Mouse (Mus musculus) stomach, embryonic 16.5 days (tissue): ENCODE results near the gene Uox. TPM values are rescaled to one million over a fixed set of nuclear protein-coding genes. Genes with fewer than 3 reads are reported as not detected.

Source experiments
- ATAC-seq: fragments of 200-750 bp; cut with Nextera tagmentation; 2 replicates; pipeline ENCODE4 v1.8.0; 2017; ENCODE audit warnings: moderate number of reproducible peaks, moderate TSS enrichment; ENCODE audit not compliant: insufficient read depth, low FRiP score
- H3K27ac ChIP-seq: fragments of 300-500 bp; sonication (generic); 2 replicates; pipeline ENCODE4 v1.5.1; 2014; ENCODE audit warnings: low read length
- H3K27me3 ChIP-seq: fragments of 300-500 bp; sonication (generic); 2 replicates; pipeline ENCODE4 v1.6.1; 2014; ENCODE audit warnings: low read length, control low read depth, mixed read lengths; ENCODE audit not compliant: control insufficient read depth, insufficient read depth
- H3K36me3 ChIP-seq: fragments of 300-500 bp; sonication (generic); 2 replicates; pipeline ENCODE4 v1.6.1; 2014; ENCODE audit warnings: low read length; ENCODE audit not compliant: control insufficient read depth, insufficient read depth
- H3K4me1 ChIP-seq: fragments of 300-500 bp; sonication (generic); 2 replicates; pipeline ENCODE4 v1.6.1; 2014; ENCODE audit warnings: low read length, control low read depth, mixed read lengths; ENCODE audit not compliant: control insufficient read depth, insufficient read depth
- H3K4me2 ChIP-seq: fragments of 300-500 bp; sonication (generic); 2 replicates; pipeline ENCODE4 v1.6.1; 2014; ENCODE audit warnings: low read depth, low read length, mixed read lengths
- H3K4me3 ChIP-seq: fragments of 300-500 bp; sonication (generic); replicated peaks from 2 replicates; pipeline ENCODE4 v1.5.1; 2014; ENCODE audit warnings: mild to moderate bottlenecking, low read length
- H3K9ac ChIP-seq: fragments of 300-500 bp; sonication (generic); 2 replicates; pipeline ENCODE4 v1.6.1; 2014; ENCODE audit warnings: low read length
- H3K9me3 ChIP-seq: fragments of 300-500 bp; sonication (generic); replicated peaks from 2 replicates; pipeline ENCODE4 v1.6.1; 2016; ENCODE audit warnings: low read length, control low read depth; ENCODE audit not compliant: control insufficient read depth
- WGBS: fragments of 180-500 bp; shearing (Covaris S2); extraction: QIAGEN DNeasy Blood & Tissue Kit; methylation state at CpG from one replicate; pipeline ENCODE4 v1.1.7; 2014; 5-methylcytosine and 5-hydroxymethylcytosine counted together
- polyA plus RNA-seq: library from polyadenylated mRNA; unstranded; fragments of >200 nt; fragmentation: Nextera tagmentation; extraction: Ambion mirVana; gene quantifications from 2 replicates; pipeline ENCODE4 v1.2.1, GENCODE M21; 2015

Uox gene
- polyA plus RNA-seq, 1 experiment from 2014 or later, result 3.4 TPM

GRCm38 (mm10) chr3:146595440-146595839 is 25.2 kb downstream of the Uox start:
- no peak overlapping the region for H3K27ac ChIP-seq
- H3K4me3 ChIP-seq, result no peak overlapping the region
- H3K9ac ChIP-seq, result no peak overlapping the region
- H3K36me3 ChIP-seq, result no peaks in the 10 kb centered on the region
- WGBS, result 85% methylated on average over 6 of the region's 6 CpGs
- ATAC-seq, result no peak
- no peaks in the 10 kb centered on the region for H3K27me3 ChIP-seq
- no peaks in the 10 kb centered on the region for H3K9me3 ChIP-seq
- no peaks in the 10 kb centered on the region for H3K4me1 ChIP-seq
- H3K4me2 ChIP-seq, result no peak overlapping the region

GRCm38 (mm10) chr3:146596387-146596786 is 26.2 kb downstream of the Uox start:
- Histone ChIP-seq H3K27me3 (no peaks in the 10 kb centered on the region), H3K36me3 (no peaks in the 10 kb centered on the region), H3K4me1 (no peaks in the 10 kb centered on the region), H3K4me3 (no peak overlapping the region), H3K9me3 (no peaks in the 10 kb centered on the region), H3K4me2 (no peak overlapping the region), H3K9ac (no peak overlapping the region), H3K27ac (no peak overlapping the region)
- 78% methylated on average over 8 of the region's 8 CpGs for WGBS
- no peak for ATAC-seq

- Histone ChIP-seq H3K4me1 (no peaks in the 10 kb centered on the region), H3K4me3 (no peak overlapping the region), H3K36me3 (no peaks in the 10 kb centered on the region), H3K4me2 (no peak overlapping the region), H3K27me3 (no peaks in the 10 kb centered on the region), H3K9ac (no peak overlapping the region), H3K9me3 (no peaks in the 10 kb centered on the region), H3K27ac (no peak overlapping the region)
- 85% methylated on average over 7 of the region's 7 CpGs for WGBS
- ATAC-seq, result no peak
These were observed 26.6 kb downstream of the Uox start for GRCm38 (mm10) chr3:146596864-146597263.

- H3K9ac ChIP-seq, result no peak overlapping the region
- H3K9me3 ChIP-seq, result no peaks in the 10 kb centered on the region
- no peak overlapping the region for H3K4me3 ChIP-seq
- no peaks in the 10 kb centered on the region for H3K4me1 ChIP-seq
- H3K27ac ChIP-seq, result no peak overlapping the region
- H3K27me3 ChIP-seq, result no peaks in the 10 kb centered on the region
- H3K4me2 ChIP-seq, result no peak overlapping the region
- no peaks in the 10 kb centered on the region for H3K36me3 ChIP-seq
- no peak for ATAC-seq
- WGBS, result 53% methylated on average over 6 of the region's 6 CpGs
These were observed 28.2 kb downstream of the Uox start for GRCm38 (mm10) chr3:146598411-146598810.

- no peak for ATAC-seq
- Histone ChIP-seq H3K4me2 (no peak overlapping the region), H3K4me1 (no peaks in the 10 kb centered on the region), H3K36me3 (no peaks in the 10 kb centered on the region), H3K27me3 (no peaks in the 10 kb centered on the region), H3K27ac (no peak overlapping the region), H3K9me3 (no peaks in the 10 kb centered on the region), H3K9ac (no peak overlapping the region), H3K4me3 (no peak overlapping the region)
- WGBS, result 71% methylated on average over 6 of the region's 6 CpGs
These were observed 29.1 kb downstream of the Uox start for GRCm38 (mm10) chr3:146599198-146599900.

GRCm38 (mm10) chr3:146601205-146601604 is 31.0 kb downstream of the Uox start:
- no peak overlapping the region for H3K4me3 ChIP-seq
- H3K36me3 ChIP-seq, result no peaks in the 10 kb centered on the region
- WGBS, result 55% methylated on average over 2 of the region's 2 CpGs
- no peak overlapping the region for H3K27ac ChIP-seq
- no peak for ATAC-seq
- H3K4me1 ChIP-seq, result no peaks in the 10 kb centered on the region
- no peaks in the 10 kb centered on the region for H3K27me3 ChIP-seq
- no peak overlapping the region for H3K4me2 ChIP-seq
- H3K9ac ChIP-seq, result no peak overlapping the region
- no peaks in the 10 kb centered on the region for H3K9me3 ChIP-seq

- no peaks in the 10 kb centered on the region for H3K9me3 ChIP-seq
- H3K36me3 ChIP-seq, result no peaks in the 10 kb centered on the region
- no peaks in the 10 kb centered on the region for H3K4me1 ChIP-seq
- whole genome bisulfite sequencing, result 89% methylated on average over 3 of the region's 3 CpGs
- H3K9ac ChIP-seq, result no peak overlapping the region
- H3K27ac ChIP-seq, result no peak overlapping the region
- no peak for ATAC-seq
- H3K27me3 ChIP-seq, result no peaks in the 10 kb centered on the region
- no peak overlapping the region for H3K4me2 ChIP-seq
- H3K4me3 ChIP-seq, result no peak overlapping the region
These were observed 32.3 kb downstream of the Uox start for GRCm38 (mm10) chr3:146602531-146602930.

- Histone ChIP-seq H3K4me3 (no peak overlapping the region), H3K4me2 (no peak overlapping the region), H3K9ac (no peak overlapping the region), H3K27me3 (no peaks in the 10 kb centered on the region), H3K36me3 (no peaks in the 10 kb centered on the region), H3K4me1 (no peaks in the 10 kb centered on the region), H3K9me3 (no peaks in the 10 kb centered on the region), H3K27ac (no peak overlapping the region)
- 74% methylated on average over 9 of the region's 9 CpGs for WGBS
- no peak for ATAC-seq
These were observed 34.4 kb downstream of the Uox start for GRCm38 (mm10) chr3:146604647-146605046.

- Histone ChIP-seq H3K4me2 (no peak overlapping the region), H3K36me3 (no peaks in the 10 kb centered on the region), H3K9me3 (no peaks in the 10 kb centered on the region), H3K4me1 (no peaks in the 10 kb centered on the region), H3K27ac (no peak overlapping the region), H3K4me3 (no peak overlapping the region), H3K27me3 (no peaks in the 10 kb centered on the region), H3K9ac (no peak overlapping the region)
- WGBS, result 22% methylated on average over 1 of the region's 1 CpGs
- ATAC-seq, result no peak
These were observed 37.1 kb downstream of the Uox start for GRCm38 (mm10) chr3:146607368-146607767.
